Mouse (Mus musculus): ENCODE data around the gene Wdr54.

Wdr54 gene

DNA sequence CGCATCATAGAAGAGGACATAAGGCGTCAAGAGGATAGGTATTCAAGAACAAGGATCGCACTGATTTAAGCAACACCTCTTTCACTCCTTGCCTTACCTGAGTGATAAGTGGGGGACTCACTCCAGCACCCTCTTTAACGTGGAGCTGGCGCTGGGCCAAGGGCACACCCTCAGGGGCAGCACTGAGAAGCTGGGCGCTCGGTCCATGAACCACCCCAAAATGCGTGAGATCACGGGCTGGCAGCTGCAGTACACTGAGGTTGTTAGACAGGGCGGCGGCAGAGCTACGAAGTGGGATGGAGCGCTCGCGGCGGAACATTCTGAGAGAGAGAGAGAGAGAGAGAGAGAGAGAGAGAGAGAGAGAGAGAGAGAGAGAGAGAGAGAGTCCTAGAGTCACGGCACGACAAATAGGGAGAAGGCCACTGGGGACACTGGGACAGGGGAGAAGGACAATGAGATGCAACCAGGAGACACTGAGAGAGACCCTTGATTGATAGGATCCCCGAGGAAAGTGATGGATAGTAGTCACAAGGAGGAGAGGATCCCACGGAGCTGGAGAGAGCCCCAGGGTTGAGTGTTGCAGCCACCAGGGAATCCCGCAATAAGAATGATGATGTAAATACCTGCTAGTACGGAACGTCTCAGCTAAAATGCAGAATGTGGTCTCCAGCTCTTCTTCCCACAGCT is 502 bp downstream of the Wdr54 start:
- no peak for DNase-seq

DNA sequence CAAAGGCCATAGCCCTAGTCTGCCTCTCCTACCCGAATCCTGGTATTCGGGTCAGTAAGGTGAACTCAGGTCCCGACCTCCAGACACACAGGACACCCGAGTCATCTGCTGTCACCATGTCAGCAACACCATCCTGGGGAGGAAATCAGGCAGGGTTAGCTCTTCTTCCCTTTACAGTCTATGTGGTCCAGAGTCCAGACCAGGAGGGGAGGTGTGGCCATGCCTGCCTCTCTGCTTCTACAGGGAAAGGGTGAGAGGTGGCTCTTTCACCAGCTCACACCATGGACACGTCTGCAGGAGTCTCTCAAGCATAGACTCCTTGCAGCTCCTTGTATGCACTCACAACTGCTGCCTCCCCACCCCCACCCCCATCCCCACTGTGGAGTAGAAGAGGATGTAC is 2.7 kb downstream of the Wdr54 start:
- DNase-seq = no peak

DNA sequence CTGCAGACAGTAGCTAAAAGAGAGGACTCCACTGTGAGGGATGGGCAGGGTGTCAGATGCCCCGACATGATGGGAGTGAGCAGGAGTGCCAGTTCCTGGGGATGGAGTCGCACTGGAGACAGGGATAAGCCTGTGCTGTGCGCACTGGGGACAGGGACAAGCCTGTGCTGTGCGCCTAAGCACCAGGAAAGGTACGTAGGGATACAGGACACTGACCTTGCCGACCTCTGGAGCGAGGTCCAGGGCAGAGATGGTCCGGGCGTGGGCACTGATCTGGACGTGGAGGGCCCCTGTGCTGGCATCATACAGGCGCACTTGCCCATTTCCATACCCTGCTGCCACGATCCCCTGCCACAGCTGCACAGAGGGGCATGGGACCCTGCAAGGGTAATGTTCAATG is 3.2 kb downstream of the Wdr54 start:
- no peak for DNase-seq

DNA sequence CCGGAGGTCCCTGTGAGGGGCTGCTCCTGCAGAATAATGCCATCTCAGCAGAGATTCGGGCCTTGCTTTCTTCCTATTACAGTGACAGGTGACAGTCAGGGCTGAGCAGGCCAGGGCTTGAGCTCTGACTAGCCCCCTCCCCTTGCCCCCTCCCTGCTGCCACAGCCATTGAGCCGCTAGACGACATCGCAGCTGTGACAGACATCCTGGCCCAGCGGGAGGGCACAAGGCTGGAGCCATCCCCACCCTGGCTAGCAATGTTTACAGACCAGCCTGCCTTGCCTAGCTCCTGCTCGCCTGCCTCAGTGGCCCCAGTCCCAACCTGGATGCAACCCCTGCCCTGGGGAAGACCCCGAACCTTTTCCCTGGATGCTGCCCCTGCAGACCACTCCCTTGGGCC is 4.5 kb downstream of the Wdr54 start:
- no peak for DNase-seq

DNA sequence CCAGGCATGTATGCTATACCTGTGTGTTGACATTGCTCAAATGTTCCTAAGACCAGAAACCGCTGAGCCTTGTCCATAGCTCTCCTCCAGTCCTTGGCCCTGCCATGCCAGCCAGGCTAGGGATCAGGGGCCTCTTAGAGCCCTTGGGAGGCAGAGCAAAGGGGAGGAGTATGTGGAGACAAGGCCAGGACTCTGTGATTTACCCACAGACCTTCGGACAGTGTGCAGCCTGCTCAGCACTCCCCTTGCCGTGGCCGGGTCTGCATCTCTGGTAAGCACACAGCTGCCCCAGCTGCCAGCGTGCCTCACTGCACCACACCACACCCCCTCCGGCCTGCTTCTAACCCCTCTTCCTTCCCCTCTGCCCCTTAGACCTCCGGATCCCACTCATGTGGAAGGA is 8.9 kb downstream of the Wdr54 start:
- no peak for DNase-seq

DNA sequence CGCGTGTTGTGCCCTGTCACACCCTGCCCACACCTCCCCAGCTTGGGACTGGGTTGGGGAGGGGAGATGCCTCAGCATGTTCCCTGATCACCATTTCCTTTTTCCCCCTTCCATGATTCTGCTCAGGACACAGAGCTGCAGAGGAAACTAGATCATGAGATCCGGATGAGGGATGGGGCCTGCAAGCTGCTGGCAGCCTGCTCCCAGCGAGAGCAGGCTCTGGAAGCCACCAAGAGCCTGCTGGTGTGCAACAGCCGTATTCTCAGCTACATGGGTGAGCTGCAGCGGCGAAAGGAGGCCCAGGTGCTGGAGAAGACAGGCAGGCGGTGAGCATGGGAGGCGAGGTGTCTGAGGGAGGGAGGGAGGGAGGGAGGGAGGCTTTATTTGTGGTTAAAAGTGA is 10.4 kb downstream of the Wdr54 start:
- no peak for DNase-seq

DNA sequence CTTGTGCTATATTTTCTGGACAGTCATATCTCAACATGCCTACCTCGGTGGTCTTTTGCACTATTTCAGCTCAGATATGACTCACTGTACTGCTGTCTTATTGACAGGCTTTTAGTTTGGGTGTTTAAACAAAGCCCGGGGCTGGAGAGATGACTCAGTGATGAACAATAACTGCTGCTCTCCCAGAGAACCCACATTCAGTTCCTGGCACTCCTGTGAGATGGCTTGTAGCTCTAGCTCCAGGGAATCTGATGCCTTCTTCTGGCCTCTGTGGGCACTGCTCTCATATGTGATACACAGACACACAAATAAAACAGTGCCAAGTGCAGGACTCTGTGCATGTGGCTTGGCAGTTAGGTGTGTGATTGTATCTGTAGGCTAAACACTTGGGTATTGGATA is 11.0 kb downstream of the Wdr54 start:
- no peak for DNase-seq

DNA sequence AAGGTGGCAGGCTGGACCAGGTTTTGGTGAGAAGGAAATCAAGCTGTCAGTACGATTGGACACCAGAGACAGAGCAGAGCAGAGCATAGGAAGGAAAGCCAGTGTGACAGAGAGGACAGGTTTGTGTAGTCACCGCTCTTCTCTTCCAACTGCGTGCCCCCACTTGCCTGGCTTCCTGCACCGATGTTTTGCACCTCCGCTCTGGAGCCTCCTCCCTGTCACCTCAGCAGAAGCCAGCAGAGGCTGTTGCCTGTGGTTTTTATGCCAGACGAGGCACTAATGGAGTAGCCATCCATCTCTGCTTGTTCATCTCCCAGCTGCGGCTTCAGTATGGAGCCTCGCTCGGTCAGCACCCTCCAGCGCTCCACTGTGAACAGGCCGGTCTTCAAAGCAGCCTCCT is 13.3 kb downstream of the Wdr54 start:
- DNase-seq = no peak

DNA sequence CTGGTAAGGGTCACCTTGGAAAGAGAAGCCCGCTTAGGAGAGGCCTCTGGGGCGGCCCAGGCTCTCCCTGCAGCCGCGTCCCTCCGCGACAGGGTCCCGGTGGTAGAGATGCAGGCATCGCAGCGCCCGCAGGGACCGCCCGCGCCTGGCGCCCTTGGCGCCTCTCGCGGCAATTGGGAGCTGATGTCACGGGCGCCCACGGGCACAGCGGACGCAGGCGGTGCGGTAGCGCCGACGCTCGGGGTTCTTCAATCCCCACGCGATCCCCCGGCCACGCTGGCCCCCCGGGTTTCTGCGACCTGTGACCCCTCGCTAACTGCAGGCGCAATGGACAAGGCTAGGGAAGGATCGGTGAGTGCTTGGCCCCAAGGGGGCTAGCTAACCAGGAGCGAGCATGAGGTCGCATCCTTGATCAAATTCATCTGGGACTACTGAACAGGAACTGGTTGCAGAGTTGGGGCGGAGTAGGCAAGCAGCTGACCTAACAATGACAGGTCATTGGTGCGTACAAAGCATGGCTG is 13.9 kb downstream of the Wdr54 start:
- DNase-seq = no peak

DNA sequence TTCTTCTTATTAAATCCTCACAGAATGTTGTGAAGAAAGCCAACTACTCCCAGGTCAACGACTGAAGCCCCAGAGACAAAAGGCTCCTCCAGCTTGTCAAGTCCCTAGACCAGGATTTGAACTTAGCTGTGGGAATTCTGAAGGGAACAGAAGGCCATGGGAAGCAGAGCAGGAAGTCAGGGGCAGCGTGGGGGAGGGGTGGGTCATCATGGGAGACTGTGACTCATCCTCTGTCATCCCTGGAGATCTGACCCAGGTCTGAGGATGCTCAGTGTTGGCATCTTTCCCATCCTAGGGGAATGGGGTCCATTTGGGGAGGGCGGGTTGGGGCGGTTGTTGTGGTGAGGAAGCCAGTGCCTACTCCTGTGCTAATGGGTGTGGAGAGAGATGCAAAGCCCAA is 14.6 kb downstream of the Wdr54 start:
- no peak for DNase-seq

DNA sequence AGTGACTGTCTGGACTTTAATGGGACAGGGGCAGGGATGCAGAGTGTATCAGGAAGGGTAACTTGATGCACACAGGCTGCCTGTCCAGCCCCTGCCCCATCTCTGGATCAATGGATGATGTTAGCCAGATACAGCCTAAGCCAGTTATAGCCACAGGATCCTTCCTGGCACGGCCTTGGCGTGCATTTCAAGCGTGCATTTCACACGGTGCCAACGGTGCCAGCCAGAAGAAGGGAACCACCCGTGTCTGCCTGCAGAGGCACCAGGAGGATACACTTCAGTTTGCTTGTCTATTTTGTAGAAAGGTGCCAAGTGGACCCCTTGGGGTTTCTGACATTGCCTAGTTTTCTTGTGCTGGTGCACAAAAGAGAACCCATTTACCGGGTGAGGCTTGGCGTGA is 16.2 kb downstream of the Wdr54 start:
- no peak for DNase-seq

DNA sequence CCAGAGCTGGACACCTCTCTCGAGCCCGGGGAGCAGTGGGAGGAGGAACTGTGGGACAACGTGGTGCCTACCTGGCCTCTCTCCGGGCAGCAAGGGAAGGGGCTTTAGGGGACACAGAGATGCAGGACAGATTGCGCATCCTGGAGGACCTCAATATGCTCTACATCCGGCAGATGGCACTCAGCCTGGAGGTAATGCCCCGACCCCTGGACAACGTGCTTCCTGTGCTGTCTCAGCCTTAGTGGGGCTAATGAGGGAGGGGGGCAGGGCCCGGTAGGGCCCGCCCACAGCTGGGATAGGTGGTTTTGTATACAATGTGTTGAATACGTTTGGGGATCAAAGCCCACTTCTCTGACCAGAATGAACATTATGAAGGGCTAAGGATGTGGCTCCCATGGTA is 18.1 kb downstream of the Wdr54 start:
- DNase-seq = no peak

DNA sequence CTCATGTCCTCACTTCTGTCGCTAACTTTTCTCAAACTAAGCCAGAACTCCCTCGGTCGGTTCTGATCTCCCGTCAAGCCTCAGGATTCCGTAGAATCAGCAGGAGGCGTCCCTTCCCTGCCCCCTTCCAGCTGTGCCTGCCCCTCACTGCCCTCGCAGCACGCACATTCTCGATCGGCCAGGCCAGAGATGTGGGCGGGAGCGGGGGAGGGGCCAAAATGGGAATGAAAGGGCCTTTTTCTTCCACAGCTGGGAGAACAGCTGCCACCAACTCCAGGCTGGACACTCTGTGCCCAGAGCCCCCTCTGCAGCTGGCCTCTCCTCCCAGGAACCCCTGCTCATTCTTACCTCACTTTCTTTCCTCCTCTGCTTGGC is 18.6 kb downstream of the Wdr54 start:
- DNase-seq = peak in 1 of 2 experiments; percentile 35

DNA sequence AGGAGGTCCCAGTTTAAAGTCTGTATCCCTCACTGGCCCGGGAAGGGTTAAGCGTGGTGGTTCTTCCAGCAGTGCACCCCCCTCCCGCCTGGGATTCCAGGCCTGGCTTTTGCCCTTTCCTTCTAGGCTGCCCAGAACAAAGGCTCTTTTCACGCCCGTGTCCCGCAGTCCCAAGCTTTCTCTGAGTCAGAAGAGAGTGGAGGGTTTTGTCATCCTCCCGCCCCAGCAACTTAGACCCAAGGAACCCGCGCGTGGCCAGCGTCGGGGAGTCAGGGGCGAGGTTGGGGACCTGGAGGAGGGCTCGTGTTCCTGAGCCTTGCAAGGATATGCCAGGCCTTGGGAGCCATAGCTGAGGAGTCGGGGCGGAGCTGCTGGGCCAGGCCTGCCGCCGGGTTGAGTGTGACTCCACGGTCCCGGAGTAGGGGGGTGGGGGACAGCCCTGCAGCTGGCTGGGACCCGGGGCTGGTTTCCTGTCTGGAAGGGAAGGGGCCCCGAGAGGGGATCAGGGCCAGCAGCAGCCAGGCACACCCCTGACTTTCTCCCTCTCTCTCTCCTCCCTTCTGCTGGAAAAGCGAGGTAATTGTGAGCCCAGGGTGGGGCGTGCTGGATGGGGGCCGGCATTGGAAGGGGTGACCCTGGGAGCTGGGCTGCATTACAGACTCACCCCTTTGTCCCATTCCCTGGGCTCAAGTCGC is 19.2 kb downstream of the Wdr54 start:
- no peak for DNase-seq

DNA sequence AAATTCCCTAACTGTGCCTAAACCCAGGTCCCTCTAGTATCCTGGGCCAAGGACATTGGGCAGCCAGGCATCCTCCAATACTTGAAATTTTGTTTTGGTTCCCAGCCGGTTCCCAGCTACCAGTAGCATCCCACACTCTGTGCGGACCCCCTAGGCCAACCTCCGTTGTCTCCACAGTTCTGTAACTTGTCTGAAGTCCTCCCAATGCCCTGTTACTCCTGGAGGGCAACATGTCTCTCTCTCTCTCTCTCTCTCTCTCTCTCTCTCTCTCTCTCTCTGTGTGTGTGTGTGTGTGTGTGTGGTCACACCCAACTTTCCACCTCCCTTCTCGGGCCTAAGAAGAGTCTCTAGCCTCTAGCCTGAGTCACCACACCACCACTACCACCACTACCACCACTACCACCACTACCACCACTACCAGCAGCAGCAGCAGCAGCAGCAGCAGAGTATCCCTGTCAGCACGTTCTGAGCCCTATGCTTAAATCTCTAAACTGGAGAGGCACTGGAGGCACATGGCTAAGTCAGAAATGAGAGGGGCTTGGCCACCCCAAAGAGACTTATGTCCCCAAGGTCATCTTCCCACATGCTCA is 19.8 kb downstream of the Wdr54 start:
- no peak for DNase-seq

DNA sequence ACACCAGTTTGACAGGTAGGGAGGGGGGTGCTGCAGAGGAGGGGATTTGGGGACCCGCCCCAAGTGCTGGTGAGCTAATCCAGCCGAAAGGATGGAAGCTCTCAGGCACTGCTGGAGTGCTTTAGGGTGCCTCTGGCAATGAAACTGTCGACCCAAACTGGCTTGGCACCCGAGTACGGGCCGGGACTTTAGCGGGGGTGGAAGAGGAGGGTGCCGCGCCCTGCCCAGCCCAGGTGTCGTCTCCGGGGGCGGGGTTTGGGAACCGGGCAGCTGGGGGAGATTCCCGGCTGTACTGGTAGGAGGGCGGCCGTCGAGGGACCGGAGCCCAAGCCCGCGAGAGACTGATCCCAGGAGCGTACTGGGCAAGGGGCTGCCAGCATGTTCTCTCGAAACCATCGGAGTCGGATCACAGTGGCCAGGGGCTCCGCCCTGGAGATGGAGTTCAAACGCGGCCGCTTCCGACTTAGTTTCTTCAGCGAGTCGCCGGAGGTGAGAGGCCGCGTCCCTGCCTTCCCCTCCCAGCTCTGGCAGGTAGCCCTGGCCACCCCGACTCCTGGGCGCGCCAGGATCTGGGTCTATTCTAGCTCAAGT is 20.5 kb downstream of the Wdr54 start:
- no peak for DNase-seq

DNA sequence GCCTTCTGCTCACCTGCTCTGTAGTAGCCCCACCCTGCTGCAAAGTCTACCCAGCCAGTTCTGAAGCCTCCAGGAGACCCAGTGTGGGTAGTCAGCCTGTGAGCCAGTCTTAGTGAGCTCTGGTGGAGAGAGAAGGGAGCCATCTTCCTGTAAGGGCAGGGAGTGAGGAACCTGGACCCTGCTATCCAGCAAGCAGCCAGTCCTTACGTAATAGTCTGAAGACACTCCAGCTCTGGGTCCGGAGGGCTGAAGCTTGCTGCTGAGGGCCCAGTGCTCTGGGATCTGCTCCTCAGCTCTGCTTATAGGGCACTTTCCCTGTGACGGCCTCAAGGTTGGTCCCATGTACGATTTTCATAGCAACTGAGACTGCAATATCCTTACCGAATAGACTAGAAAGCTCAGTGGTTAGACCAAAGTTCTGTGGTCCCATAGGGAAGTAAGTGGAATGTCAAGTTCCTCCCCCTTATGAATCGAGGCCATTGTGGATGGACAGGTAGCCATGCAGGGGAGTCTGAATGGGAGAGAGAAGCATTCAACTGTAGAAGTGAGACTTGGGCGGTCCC is 21.2 kb downstream of the Wdr54 start, which contains the start of gene Rtkn:
Gene Rtkn (plus strand): TSS at position 513 of the 563 bp plus-strand sequence.
- DNase-seq = no peak

DNA sequence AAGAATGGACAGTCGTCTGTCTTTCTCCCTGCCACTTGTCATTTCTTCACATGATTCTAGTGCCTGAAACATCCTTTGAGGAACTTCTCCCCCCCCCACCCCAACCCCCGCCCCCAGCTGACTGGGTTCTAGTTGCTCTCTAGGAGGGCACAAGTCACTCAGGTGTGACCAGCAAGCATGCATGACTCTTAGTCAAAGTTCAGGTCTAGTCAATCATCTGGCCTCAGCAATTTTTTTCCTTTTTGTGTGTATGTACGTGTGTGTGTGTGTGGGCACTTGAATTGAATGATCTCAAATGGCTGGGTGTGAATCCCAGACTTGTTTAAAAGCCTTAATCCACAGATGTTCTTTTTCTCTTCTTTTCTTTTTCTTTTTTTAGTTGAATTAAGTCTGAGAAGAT is 22.0 kb downstream of the Wdr54 start:
- no peak for DNase-seq

DNA sequence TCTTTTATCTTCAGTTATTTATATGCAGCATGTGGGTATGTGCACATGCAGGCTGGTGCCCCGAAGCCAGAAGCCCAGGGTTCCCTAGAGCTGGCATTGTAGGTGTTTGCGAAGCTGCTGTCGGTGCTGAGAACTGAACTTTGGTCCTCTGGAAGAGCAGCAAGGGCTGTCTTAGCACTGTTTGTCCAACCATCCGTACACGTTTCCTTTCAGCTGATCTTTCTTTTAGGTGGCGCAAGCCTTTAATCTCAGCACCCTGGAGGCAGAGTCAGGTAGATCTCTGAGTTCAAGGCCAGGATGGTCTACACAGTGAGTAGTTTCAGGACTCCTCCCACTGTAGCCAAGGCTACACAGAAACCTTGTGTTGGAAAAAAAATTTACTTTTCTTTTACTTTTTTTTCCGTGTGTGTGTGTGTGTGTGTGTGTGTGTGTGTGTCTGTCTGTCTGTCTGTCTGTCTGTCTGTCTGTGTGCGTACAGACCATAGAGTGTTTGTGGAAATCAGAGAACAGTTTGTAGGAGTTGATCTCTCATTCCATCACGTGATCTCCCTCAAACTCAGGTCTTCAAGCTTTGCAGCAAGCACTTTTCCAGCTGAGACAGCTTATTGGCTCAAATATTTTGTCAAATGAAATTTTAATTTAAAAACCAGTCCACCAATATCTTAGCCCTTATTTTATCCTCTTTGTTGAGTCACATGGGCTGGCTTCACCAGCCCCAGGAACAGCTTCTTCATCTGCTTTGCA is 23.8 kb downstream of the Wdr54 start:
- DNase-seq = no peak

DNA sequence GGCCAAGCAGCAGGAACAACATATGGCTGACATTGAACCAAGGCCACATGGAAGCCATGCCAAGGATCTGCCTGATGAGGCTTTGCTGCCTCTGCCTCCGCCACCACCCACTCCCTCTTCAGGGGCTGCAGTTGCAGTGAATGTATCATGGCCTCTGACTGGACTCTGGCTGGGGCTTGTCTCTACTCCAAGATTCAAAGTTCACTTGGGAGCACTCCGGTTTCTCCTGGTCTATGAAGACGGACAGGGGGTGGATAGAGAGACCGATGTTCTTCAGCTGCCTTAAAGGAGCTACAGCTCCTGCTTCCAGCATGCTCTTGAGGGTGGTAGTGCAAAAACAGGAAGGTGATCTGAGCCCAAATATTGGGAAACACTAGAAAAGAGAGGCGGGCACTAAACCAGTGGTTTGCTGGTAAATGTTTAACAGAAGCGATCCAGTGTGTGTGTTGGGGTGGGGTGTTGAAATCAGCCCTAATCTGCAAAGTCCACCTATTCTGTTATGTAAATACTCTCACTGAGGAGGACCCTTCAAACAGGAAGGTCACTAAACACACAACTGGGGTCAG is 24.6 kb downstream of the Wdr54 start:
- no peak for DNase-seq

DNA sequence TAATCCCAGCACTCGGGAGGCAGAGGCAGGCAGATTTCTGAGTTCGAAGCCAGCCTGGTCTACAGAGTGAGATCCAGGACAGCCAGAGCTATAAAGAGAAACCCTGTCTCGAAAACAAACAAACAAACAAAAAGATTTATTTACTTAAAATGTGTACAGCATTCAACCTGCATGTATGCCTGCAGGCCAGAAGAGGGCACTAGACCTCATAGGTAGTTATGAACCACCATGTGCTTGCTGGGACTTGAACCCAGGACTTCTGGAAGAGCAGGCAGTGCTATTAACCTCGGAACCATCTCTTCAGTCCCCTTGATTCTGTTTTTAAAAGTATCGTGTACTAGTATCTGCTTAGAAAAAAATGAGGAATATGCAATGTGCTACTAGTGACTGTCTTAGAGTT is 28.8 kb downstream of the Wdr54 start:
- no peak for DNase-seq

DNA sequence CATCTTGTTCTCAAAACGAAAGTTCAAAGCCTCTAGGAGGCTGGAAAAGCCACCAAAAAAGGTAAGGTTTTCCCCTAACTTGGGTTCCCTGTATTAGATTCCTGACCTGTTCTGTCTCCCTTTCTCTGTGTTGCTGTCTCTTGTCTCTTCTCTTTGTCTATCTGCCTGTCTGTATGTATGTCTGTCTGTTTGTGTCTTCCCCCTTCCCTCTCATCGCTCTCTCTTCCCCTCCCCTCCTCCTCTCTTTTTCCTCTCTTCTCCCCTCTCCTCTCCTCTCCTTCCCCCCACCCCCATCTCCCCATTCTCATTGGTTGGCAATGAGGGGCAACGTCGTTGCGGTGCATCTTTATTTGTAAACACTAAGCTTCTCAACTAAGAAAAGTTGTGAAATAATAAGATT is 30.9 kb downstream of the Wdr54 start, which contains the start of gene Ino80b:
Gene Ino80b (minus strand): TSS at position 101 of the 400 bp plus-strand sequence.
- DNase-seq = no peak
